Mouse (Mus musculus) frontal cortex, adult 2 months (tissue): ENCODE measurements at regions not wholly inside any gene's neighbourhood (a gene's known extent, or its start where the extent isn't known, plus 50 kb on each side); places are given as distances from the start of the nearest gene placed in this dataset.
A peak's percentile ranks its signal among the peaks of the same experiment; 100 is the strongest.

Source experiments
- DNase-seq, 2 experiments: peaks; one replicate each; pipeline ENCODE4 v3.0.0; 2022; ENCODE audit warnings: low spot score in 1 of 2; ENCODE audit errors: extremely low spot score in 1 of 2

DNA sequence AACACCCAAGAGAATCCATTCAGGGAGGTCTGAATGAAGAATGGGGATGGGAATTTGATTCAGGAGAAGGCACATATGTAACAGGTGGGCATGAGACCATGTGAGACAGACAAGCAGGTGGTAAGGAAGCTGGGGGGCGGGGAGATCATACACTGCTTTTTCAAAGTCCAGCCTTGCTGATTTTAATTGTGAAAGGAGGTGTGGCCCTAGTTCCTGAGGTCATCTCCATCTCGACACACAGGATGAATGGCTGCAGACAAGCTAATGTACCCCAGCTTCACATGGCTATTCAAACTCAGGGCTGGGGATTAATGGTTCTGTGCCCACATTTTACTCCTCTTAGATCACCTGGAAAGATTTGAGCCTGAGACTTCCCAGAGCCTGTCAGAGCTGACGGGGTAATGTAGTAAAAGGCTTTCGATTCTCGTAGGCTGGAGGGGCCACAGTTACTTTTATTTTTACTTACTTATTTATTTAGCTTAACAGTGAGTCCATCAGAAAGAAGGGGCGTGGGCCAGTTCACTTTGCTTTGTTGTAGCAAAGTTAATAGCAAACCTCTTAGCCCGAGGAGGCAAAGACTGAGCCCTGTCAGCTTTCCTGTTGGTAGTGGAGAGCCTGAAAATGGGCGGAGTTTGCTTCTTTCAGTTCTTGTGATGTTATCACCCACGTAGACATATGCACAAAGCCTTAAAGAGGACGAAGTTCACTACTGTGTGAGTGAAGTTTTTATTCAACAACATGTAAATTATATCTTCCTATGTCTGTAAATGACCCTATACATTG lies 122.3 kb upstream of the Pde3a start:
- DNase-seq = no peak

DNA sequence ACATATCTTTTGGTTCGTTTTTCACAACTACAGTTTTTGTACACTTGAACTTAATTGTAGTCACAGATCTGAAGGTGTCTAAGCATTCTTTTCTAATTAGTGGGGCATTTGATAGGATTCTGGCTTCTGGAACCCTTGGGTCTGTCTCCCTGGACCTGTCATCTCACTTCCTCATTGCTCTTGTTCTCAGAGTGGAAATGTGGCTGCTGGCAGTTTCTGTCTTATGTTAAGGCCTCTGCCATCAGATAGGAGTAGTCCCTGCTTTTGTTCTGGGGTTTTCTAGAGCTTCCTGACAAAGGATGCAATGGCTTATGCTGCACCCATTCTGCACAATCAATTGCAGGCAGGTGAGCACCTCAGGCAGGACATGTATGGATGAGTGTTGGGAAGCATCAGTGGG lies 119.5 kb upstream of the Pde3a start:
- no peak for DNase-seq

DNA sequence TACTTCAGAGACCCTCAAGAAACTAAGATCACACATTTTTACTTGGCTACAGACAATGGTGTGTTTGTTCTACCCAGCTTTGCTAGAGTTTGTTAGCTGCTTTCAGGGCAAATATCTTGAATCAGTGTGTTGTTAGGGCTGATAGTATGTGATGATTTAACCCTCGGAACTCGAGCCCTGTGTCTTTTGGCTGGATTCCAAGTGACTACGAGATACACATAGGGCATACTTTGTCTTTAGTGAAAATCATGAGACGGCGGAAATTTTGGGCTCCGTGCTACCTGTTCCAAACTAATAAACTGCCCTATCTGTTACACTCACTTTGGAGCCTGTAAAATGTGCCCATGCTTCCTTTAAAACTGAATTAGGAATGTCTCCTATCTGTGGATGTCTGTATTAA lies 114.9 kb upstream of the Pde3a start:
- DNase-seq = no peak

DNA sequence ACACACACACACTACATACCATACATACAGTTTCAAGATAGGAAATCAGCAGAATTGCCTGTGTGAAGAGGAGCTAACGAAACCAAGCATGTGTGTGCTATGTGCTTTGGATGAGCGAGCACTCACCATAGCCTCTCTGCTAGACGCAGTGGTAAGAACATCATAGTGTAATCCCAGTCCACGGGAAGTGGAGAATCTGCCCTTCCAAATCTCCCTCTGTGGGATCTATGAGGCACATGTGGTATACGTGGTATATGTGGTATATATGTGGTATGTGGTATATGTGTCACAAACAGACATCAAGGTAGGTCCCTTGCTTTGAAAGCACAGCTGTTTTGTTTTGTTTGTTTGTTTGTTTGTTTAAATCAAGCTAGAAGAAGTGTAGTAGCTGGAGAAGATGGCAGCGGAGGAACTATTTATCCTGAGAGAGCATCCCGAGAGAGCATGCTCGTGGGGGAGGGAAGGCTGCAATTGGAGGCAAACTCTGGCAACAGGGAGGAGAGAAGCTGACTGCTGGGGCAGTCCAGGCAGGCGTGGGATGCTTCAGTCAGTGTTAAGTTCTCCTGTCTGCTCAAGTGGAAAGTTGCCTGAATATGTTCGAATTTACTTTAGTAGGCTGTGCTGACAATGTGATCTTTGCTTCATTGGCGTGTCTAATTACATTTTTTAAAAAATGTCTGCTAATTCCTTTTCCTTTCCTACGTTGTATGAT lies 112.2 kb upstream of the Pde3a start:
- no peak for DNase-seq

DNA sequence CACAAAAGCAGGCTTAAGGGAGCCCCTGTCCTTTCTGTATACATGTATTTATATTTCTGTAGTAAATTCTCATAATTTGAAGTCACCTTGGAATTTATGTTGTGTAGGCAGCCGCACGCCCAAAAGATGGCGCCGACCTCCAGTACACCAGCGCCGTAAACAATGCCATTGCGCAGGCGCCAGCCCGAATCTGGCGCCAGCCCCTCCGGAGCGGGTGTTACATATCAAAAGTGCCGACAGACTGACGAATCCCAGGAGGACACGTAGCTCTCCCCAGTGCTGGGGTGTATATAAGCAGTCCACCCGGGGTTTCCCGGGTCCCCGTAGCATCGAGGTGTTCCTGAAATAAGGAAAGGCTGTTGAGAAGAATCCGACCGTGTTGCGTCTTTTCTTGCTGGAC lies 108.1 kb upstream of the Pde3a start:
- DNase-seq = no peak

DNA sequence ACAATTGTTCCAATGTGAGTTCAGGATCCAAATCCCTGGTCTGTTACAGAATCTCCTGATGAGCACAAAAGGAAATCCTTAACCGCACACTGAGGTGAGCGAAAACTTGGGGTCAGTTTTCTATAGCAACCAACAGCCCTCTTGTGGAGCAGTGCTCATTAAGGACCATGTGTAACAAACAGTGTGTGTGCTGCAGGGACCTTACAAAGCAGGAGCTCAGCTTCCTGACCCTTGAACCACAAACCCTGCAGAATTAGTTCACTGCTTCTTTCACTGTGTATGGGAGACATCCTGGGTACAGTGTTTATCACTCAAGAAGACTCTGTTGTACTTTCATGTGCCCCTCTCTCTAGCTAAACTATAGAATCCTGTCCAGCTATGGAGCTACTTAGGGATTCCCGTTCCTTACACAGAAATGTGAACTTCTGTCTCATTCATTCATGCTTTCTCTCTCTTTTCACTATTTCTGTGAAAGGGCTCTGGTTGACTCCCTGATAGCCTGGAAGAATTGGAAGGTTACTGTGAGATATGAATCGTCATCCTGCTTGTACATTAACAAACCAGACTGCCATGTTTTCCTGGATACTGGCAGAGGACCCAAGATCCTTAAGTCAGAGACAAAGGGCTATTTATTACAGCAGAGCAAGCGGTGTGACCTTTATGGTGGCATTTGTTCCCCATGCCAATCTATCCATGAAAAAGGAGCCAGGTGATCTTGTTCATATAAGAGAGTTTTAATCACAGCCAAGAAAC lies 100.5 kb upstream of the Pde3a start:
- DNase-seq = no peak

DNA sequence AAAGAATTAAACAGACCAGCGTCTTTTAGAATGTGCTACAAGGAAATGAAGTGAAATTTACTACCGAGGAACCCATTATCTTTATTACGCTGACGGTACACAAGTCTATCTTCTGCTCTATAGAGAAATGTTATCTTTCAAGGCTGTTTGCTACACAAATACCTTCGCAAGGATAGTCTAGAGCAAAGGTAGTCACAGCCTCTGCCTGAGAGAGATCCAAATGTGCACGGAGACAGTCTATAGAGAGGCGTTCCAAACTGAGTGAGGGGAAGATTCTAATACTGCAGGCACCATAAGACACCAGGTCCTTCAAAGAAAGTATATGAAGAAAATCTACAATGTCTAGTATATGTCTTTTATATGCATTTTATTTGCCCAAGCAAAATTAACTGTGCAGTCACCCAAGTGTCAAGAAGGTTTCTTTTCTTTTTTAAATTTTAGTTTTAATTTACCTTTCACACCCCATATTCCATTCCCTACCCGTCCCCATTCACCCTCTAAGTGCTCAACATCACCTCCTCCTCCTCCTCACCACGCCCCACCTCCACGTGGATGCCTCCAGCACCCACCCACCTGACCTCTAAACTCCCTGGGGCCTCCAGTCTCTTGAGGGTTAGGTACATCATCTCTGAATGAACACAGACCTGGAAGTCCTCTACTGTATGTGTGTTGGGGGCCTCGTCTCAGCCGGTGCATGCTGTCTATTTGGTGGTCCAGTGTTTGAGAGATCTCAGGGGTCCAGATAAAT lies 99.7 kb upstream of the Pde3a start:
- no peak for DNase-seq

DNA sequence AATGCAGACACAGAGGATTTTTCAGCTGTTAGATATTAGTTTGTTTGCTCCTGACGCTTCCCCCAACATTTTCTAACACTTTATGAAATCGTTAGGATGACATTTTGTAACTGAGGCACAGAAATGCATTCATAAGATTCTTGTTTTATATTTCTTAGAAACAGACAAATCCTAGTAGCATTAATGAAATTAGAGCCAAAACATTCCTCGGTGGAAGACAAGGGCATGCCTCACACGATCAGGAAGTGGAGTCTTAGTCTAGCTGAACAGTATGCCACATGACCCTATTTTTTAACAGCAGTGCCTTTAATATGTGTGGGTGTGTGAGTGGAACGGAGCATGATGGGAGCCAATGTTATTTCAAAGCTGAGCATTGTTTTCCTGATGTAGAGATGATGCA lies 89.7 kb upstream of the Pde3a start:
- no peak for DNase-seq

DNA sequence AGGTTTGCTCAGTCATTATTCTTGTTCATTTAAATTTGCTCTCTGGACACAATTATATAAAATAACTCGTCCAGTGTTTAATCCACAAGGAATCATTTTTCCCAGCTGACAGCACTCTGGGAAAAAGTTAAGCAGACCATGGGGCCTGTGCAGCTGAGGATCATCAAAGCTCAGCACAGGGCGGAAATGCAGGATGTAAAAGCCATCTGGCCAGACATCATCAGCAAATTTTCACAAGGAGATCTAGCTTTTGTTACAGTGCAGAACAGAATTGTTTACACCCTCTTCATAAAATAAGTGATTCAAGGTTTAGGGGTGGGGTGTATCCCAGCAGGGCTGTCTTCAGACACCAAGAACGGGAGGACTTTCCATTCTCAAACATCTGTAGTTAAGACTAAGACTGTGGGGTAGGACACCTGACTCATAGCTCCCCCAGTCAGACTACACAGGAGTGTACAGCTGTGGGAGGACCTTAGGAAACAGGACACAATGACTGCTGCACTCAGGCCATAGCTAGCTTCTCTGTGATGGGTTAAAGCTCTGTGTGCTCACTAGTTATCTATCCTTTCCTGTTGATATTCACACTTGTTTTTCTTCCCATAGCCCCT lies 87.3 kb upstream of the Pde3a start:
- DNase-seq = no peak

DNA sequence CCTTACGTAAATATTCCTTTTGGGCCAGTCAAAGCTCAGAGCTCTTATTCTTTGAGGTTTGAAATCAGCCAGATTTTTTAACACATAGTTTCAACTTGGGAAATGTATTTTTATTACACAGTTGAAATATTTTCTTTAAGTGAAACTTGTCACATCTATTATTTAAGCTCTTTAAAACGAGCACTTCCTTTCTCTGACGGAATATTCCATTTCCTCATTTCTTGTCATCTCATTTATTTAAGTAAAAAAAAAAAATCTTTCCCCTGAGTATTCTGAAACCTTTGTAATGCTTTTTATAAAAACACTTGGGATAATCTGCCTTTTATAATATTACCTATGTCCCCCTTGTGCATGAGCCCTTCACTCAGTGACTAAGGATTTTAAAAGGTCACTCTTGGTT lies 81.8 kb upstream of the Pde3a start:
- DNase-seq = no peak

DNA sequence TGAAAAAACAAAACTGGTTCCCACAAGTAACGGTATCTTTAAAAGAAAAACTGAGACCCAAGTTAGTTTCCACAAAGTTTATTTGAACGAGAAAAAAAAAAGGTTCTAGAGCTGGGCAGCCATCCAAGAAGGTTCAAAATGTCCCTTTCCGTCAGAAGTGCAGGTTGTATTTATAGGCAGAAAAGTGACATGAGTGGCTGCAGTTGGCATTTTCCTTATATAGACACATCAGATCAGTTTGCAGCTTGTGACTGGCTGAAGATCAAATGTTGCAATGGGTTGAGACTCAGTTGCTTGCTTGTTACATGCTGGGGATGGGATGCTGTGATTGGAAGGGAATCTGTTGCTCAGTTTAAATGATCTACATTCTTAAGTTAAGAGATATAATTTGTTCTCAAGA lies 80.7 kb upstream of the Pde3a start:
- DNase-seq = peak in 1 of 2 experiments; percentile 13

DNA sequence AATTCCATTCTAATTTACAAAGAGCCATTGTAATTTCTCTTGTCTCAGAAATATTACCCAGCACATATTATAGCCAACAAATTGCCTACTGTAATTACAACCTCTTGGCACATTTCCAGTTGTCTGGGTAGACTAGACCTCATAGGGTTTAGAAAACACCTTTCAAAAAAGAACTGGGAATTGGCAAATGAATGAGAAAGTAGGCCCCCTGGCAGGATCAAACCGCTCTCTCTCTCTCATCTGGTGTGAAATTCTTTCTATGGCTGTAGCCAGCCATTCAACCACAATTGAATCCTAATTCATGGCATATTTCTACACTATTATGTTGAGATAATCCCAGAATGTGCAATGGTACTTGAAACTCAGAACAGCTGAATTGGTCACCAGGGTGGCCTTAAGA lies 65.3 kb upstream of the Pde3a start:
- DNase-seq = no peak

DNA sequence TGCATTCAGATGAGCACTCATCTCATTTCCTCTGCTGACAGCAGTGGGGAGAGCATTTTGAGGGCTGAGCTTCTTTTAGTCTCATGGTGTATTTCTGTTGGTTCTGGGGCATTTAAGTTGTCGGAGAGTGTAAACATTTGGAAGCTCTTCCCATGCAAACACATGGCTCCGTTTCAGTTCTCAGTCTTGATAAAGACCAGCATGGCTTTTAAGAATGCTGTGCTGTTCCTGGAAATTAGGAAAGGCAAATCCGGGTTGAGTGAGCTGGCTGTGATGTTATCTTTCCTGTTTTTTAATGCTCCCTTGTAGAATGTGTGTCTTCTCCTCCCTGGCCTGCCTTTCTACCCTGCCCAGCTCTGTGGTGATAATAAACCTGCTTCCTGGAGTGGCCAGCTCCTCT lies 61.0 kb upstream of the Pde3a start:
- no peak for DNase-seq

DNA sequence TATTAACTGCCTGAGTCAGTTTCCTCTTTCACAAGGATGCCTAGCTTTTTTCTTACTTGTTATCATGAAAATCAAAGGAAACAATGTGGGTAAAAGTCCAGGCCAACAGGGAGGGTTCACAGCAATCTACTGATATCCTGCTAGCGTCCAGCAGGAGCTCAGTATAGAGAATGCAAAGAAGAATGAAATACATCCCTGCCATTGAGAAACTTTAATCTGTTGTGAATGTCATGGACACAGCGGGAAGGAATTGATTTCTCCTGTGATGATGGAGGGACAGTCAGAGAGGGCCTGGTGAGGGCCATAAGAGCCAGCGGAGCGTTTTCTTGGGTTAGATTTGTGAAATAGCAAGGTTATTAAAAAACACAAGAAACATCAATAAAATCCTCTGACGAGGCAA lies 60.0 kb upstream of the Pde3a start:
- no peak for DNase-seq

DNA sequence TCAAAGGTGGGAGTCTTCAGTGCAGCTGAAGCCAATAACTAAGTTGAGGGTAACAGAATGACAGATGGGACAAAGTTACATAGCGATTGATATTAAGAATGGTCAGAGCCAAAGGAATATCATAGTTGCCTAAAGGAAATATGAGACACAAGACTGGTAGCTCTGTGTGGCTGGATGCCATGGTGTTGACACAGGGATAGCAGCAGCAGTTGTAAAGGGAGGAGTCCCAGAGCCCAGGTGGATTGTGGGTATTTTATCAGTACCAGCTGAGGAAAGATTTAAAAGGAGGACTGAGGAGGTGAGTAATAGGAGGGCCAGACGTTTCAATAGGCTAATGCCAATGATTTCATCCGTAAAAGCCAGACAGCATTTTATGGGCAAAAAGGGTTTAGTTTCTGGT lies 59.4 kb upstream of the Pde3a start:
- DNase-seq = no peak

DNA sequence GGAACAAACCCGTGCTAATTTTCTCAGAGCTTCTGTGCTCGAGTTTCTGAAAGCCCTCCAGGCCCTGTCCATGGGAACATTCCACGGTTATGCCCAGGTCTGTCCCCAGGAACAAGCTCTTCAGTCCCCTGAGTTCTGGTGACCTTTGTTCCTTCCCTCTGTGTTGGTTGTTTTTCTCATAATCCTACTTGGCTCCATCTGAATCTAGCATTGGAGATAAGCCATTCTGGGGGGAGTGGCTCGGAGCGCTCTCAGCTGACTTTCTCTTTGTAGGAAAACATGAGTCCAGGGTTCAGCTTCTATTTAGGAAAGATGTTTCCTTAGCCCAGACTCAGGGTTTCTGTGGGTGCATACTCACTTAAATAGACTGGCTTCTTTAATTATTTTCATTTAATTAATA lies 58.7 kb upstream of the Pde3a start:
- DNase-seq = no peak

DNA sequence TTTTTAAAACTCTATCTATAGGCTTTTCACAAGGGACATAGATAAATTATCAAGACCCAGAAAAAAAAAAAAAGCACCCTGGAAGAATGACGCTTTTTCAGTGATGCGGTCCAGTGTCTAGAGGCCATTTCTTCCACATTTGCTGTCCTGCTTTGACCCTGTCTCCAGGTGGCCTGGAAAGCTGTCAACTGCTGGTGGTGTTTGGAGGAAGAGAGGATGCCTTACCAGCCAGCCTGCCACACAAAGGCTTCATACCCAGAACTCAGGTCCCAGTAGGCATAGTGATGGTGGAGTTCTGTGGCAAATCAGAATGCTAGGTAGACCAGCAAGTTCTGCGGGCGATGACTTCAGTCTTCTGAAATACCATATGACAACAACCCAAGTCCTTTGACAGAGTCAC lies 51.6 kb upstream of the Pde3a start:
- DNase-seq = no peak
